ENCODE assay signal across 11 mouse cellular contexts in the genomic region with DNA sequence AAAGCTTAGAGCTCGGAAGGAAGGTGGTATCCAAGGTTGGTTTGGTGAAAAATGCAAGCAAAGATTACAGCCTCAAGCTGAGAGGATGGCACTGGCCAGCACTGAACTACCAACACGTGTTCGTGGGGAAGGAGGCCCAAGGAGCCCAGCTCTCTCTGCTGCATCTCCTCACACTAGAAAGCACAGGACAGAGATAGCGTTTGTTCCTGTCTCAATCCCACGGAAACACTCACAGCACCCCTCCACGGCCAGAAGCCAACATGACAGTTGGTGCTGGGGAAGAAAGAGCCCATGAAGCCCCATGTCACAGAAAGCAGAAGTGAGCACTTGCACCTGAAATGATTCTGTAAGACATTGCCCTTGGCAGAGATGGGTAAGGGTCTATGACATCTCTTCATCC. TPM values are rescaled to one million over a fixed set of nuclear protein-coding genes. Genes with fewer than 3 reads are reported as not detected.
DNase-seq lines count a peak whose midpoint lies in the region; ATAC-seq and TF ChIP-seq lines count a peak whose summit lies in the region.
"Had no signal": no experiment of that assay in that cellular context is flagged by ENCODE, and none has a peak within 500 bp of the region (broad histone marks: within the 10 kb centered on the region; RNA-seq: fewer than 3 reads in every experiment).

No protein-coding gene starts in this region.

- no peak for TF ChIP-seq CTCF in thymus, adult 2 months (IDR thresholded peaks at IDR 0.05; ENCODE audit: borderline replicate concordance, control insufficient read depth, extremely low read depth, insufficient read depth, low read length, poor library complexity)

- 9% methylated on average over 6 of the region's 6 CpGs for WGBS in thymus, adult 2 months
- WGBS in liver, embryonic 15.5 days (ENCODE audit: insufficient replicate concordance), result 13% methylated on average over 6 of the region's 6 CpGs

- H3K36me3 ChIP-seq in thymus, adult 2 months (ENCODE audit: control insufficient read depth, insufficient read depth, low read length), result peaks cover 7% of the 10 kb centered on the region; the same call in 1 of the 2 replicates
- peaks cover 9% of the 10 kb centered on the region for H3K36me3 ChIP-seq in liver, embryonic 15.5 days (replicated peaks)

- no peak for DNase-seq in cerebellum, postnatal 4 days (ENCODE audit: low spot score in 2 of 2)
- no peak for DNase-seq in thymus, adult 2 months
- DNase-seq in thymus, postnatal 25 days, result no peak
- no peak for DNase-seq in right cerebral cortex, postnatal 36 days (ENCODE audit: low spot score in 2 of 2)
- no peak for DNase-seq in gastrocnemius, postnatal 14 days
- DNase-seq in embryo, embryonic 10.5 days (ENCODE audit: low spot score), result no peak
- DNase-seq: heart, postnatal 4 days; lung, postnatal 10 days; thymus, postnatal 36 days had no signal

- H3K27me3 ChIP-seq in thymus, adult 2 months (ENCODE audit: control insufficient read depth, insufficient read depth, low read length), result no peaks in the 10 kb centered on the region
- H3K27me3 ChIP-seq in liver, embryonic 15.5 days, result no peaks in the 10 kb centered on the region

- TF ChIP-seq POLR2A in thymus, adult 2 months (IDR thresholded peaks at IDR 0.05; ENCODE audit: control insufficient read depth, extremely low read depth, insufficient read depth, low read length, poor library complexity), result no peak

- ATAC-seq in cerebellum, adult (ENCODE audit: insufficient number of reproducible peaks, low FRiP score, low TSS enrichment), result peak; percentile 87
- no peak for ATAC-seq in liver, embryonic 15.5 days (ENCODE audit: insufficient read depth)

- intact Hi-C loops in gastrocnemius, postnatal 14 days (cut with DNase I; ENCODE audit: low total_unique reads), result no loop called here

- H3K27ac ChIP-seq in thymus, adult 2 months (ENCODE audit: control insufficient read depth, insufficient read depth, low read length), result peak overlapping the region; percentile 10; the same call in 1 of the 2 replicates
- peak overlapping the region; percentile 29; the same call in 1 of the 2 replicates for H3K27ac ChIP-seq in liver, embryonic 15.5 days (replicated peaks)

- no peak overlapping the region for H3K9ac ChIP-seq in liver, embryonic 15.5 days

- peak overlapping the region; percentile 37; the same call in 1 of the 2 replicates for H3K4me3 ChIP-seq in thymus, adult 2 months (ENCODE audit: control insufficient read depth, insufficient read depth, low read length)
- peak overlapping the region; percentile 39 for H3K4me3 ChIP-seq in liver, embryonic 15.5 days (replicated peaks)

- no peaks in the 10 kb centered on the region for H3K9me3 ChIP-seq in liver, embryonic 15.5 days (replicated peaks)

- H3K4me1 ChIP-seq in thymus, adult 2 months (replicated peaks; ENCODE audit: control insufficient read depth, insufficient read depth, low read length), result peaks cover 19% of the 10 kb centered on the region
- peaks cover 32% of the 10 kb centered on the region for H3K4me1 ChIP-seq in liver, embryonic 15.5 days (replicated peaks)

- peak overlapping the region; percentile 62 for H3K4me2 ChIP-seq in liver, embryonic 15.5 days

RNA-seq across cellular contexts. Expression of gene Muc13, which starts 37.4 kb away (rescaled TPM):
- polyA plus RNA-seq in thymus, adult 2 months (2012; rRNA removed), result 5.0 and 5.5 TPM in 2 replicates
- 0.99 and 1.6 TPM in 2 replicates for polyA plus RNA-seq in liver, embryonic 15.5 days (2015; fragmentation: Nextera tagmentation; extraction: Ambion mirVana)
- not detected for total RNA-seq in gastrocnemius, postnatal 14 days (2021)
